Mouse (Mus musculus) myocyte (in vitro differentiated cells): ENCODE results near the gene Sash1.

Experiments
- CEBPB ChIP-seq: IDR thresholded peaks from 2 replicates; pipeline ENCODE4 v1.6.1; 2011; ENCODE audit warnings: mild to moderate bottlenecking, moderate library complexity; ENCODE audit not compliant: poor library complexity, insufficient read depth, severe bottlenecking
- E2F4 ChIP-seq: IDR thresholded peaks from one replicate; pipeline ENCODE4 v1.6.1; 2011; ENCODE audit warnings: mild to moderate bottlenecking, control low read depth, moderate library complexity; ENCODE audit not compliant: insufficient read depth
- MAX ChIP-seq: IDR thresholded peaks from one replicate; pipeline ENCODE4 v1.6.1; 2011; ENCODE audit warnings: low read depth, mild to moderate bottlenecking, control low read depth
- MYOD1 ChIP-seq, 3 experiments: IDR thresholded peaks; one replicate each; pipeline ENCODE4 v1.6.1; 2011; ENCODE audit warnings: control low read depth in 2 of 3, low read depth in 2 of 3, mild to moderate bottlenecking in 2 of 3, moderate library complexity in 1 of 3; ENCODE audit not compliant: insufficient read length in 2 of 3, control insufficient read depth in 1 of 3
- MYOG ChIP-seq, 3 experiments: IDR thresholded peaks; one replicate each; pipeline ENCODE4 v1.6.1; 2011; ENCODE audit warnings: control low read depth in 2 of 3, low read depth in 2 of 3, mild to moderate bottlenecking in 2 of 3; ENCODE audit not compliant: insufficient read length in 2 of 3, control insufficient read depth in 1 of 3, insufficient read depth in 1 of 3
- POLR2A ChIP-seq: IDR thresholded peaks from one replicate; pipeline ENCODE4 v1.6.1; 2011; ENCODE audit warnings: low read depth, mild to moderate bottlenecking, control low read depth, moderate library complexity; ENCODE audit not compliant: insufficient read length
- POLR2AphosphoS2 ChIP-seq: IDR thresholded peaks from one replicate; pipeline ENCODE4 v1.6.1; 2011; ENCODE audit warnings: low read depth, control low read depth; ENCODE audit not compliant: insufficient read length
- SRF ChIP-seq: IDR thresholded peaks from one replicate; pipeline ENCODE4 v1.6.1; 2011; ENCODE audit warnings: low read depth; ENCODE audit not compliant: control insufficient read depth, insufficient read length
- TCF12 ChIP-seq: IDR thresholded peaks from one replicate; pipeline ENCODE4 v1.6.1; 2011; ENCODE audit warnings: mild to moderate bottlenecking, control low read depth; ENCODE audit not compliant: poor library complexity, insufficient read depth, severe bottlenecking
- TCF3 ChIP-seq: IDR thresholded peaks from one replicate; pipeline ENCODE4 v1.6.1; 2011; ENCODE audit warnings: low read depth, control low read depth; ENCODE audit not compliant: insufficient read length
- USF1 ChIP-seq: IDR thresholded peaks from one replicate; pipeline ENCODE4 v1.6.1; 2011; ENCODE audit warnings: low read depth, mild to moderate bottlenecking, control low read depth, moderate library complexity

DNA sequence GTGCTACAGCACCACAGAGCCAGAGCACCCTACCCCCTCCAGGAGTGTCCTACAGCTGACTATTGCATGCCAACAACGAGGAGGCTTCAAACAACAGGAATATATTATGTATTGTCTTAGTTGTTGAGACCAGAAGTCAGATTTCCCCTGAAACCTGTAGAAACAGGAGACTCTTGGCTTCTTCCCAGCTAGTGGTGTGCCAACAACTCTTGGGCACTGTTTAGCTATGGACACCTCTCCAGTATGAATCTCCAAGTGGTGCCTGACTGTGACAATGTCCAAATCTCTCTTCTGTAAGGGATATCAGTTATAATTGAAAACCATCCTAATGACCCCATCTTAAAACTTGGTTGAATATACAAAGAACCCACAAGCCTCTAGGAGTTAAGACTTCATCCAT is 13.9 kb downstream of the Sash1 start:
- TF ChIP-seq MAX (no peak), POLR2A (no peak), MYOG (IDR thresholded peaks at IDR 0.05; ENCODE audit: control insufficient read depth in 1 of 3, insufficient read depth in 1 of 3, insufficient read length in 2 of 3, low read depth in 2 of 3) (no peak), CEBPB (no peak), POLR2AphosphoS2 (no peak), E2F4 (no peak), USF1 (no peak), MYOD1 (IDR thresholded peaks at IDR 0.05; ENCODE audit: control insufficient read depth in 1 of 3, insufficient read length in 2 of 3, low read depth in 2 of 3) (no peak), TCF3 (no peak), TCF12 (no peak), SRF (no peak)
